Mouse (Mus musculus) midbrain, embryonic 16.5 days (tissue): Measurements from ENCODE around the gene Taf9. TPM values are rescaled to one million over a fixed set of nuclear protein-coding genes. Genes with fewer than 3 reads are reported as not detected.
A peak's percentile ranks its signal among the peaks of the same experiment; 100 is the strongest.

Source experiments
- ATAC-seq: fragments of 200-750 bp; cut with Nextera tagmentation; 2 replicates; pipeline ENCODE4 v1.8.0; 2017; ENCODE audit warnings: moderate TSS enrichment
- H3K27ac ChIP-seq: fragments of 300-500 bp; sonication (generic); 2 replicates; pipeline ENCODE4 v1.5.1; 2014; ENCODE audit warnings: mild to moderate bottlenecking, low read length, mixed read lengths
- H3K27me3 ChIP-seq: fragments of 300-500 bp; sonication (generic); 2 replicates; pipeline ENCODE4 v1.6.1; 2014; ENCODE audit warnings: low read depth, low read length, mixed read lengths; ENCODE audit not compliant: control insufficient read depth, insufficient read depth
- H3K36me3 ChIP-seq: fragments of 300-500 bp; sonication (generic); 2 replicates; pipeline ENCODE4 v1.6.1; 2014; ENCODE audit warnings: mild to moderate bottlenecking, low read length, moderate library complexity, mixed read lengths; ENCODE audit not compliant: control insufficient read depth, insufficient read depth
- H3K4me1 ChIP-seq: fragments of 300-500 bp; sonication (generic); 2 replicates; pipeline ENCODE4 v1.6.1; 2014; ENCODE audit warnings: mild to moderate bottlenecking, low read length, mixed read lengths; ENCODE audit not compliant: control insufficient read depth, insufficient read depth
- H3K4me2 ChIP-seq: fragments of 300-500 bp; sonication (generic); 2 replicates; pipeline ENCODE4 v1.6.1; 2014; ENCODE audit warnings: mild to moderate bottlenecking, low read length, mixed read lengths
- H3K4me3 ChIP-seq: fragments of 300-500 bp; sonication (generic); 2 replicates; pipeline ENCODE4 v1.5.1; 2014; ENCODE audit warnings: low read depth, mild to moderate bottlenecking, low read length, moderate library complexity, mixed read lengths
- H3K9ac ChIP-seq: fragments of 300-500 bp; sonication (generic); 2 replicates; pipeline ENCODE4 v1.6.1; 2014; ENCODE audit warnings: low read depth, low read length, mixed read lengths
- H3K9me3 ChIP-seq: fragments of 300-500 bp; sonication (generic); replicated peaks from 2 replicates; pipeline ENCODE4 v1.6.1; 2014; ENCODE audit warnings: mild to moderate bottlenecking, low read length, mixed read lengths; ENCODE audit not compliant: control insufficient read depth, poor library complexity, severe bottlenecking
- WGBS: fragments of 180-500 bp; shearing (Covaris S2); extraction: QIAGEN DNeasy Blood & Tissue Kit; methylation state at CpG from one replicate; pipeline ENCODE4 v1.1.7; 2014; 5-methylcytosine and 5-hydroxymethylcytosine counted together
- polyA plus RNA-seq: library from polyadenylated mRNA; unstranded; fragments of >200 nt; fragmentation: Nextera tagmentation; extraction: Ambion mirVana; gene quantifications from 2 replicates; pipeline ENCODE4 v1.2.1, GENCODE M21; 2015

Taf9 gene
- polyA plus RNA-seq, 1 experiment from 2014 or later, result 36.6 TPM

DNA sequence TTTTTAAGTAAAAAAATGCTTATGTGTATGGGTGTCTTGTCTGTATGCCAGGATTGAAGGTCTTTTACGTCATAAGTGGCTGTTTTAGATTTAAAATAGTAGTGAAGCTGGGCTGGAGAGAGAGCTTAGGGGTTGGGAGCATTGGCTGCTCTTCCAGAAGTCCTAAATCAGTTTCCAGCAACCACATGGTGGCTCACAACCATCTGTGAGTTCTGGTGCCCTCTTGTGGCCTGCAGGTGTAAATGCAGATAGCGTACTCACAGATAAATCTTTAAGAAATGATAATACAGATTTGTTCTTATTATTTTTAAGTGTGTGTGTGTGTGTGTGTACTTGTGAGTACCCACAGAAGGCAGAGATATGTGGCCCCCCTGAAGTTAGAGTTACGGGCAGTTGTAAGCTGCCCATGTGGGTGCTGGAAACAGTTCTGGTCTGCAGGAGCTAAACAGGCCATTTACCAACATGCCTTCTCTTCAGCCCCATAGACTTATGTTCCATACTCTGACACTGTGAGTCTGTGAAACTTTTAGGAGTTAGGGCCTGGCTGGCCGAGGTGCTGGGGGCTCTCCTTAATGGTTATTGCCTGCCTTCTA is 8.6 kb downstream of the Taf9 start:
- H3K27me3 ChIP-seq, result no peaks in the 10 kb centered on the region
- H3K27ac ChIP-seq, result no peak overlapping the region
- WGBS, result 54% methylated on average over 4 of the region's 4 CpGs
- 0 out of 2 replicates have a peak, but pooled peaks have one; percentile 54 for ATAC-seq
- H3K4me1 ChIP-seq, result no peaks in the 10 kb centered on the region
- no peaks in the 10 kb centered on the region for H3K9me3 ChIP-seq
- H3K4me2 ChIP-seq, result no peak overlapping the region
- H3K9ac ChIP-seq, result no peak overlapping the region
- H3K4me3 ChIP-seq, result no peak overlapping the region
- 0 out of 2 replicates have a peak, but pooled peaks cover 3% of the 10 kb centered on the region for H3K36me3 ChIP-seq

DNA sequence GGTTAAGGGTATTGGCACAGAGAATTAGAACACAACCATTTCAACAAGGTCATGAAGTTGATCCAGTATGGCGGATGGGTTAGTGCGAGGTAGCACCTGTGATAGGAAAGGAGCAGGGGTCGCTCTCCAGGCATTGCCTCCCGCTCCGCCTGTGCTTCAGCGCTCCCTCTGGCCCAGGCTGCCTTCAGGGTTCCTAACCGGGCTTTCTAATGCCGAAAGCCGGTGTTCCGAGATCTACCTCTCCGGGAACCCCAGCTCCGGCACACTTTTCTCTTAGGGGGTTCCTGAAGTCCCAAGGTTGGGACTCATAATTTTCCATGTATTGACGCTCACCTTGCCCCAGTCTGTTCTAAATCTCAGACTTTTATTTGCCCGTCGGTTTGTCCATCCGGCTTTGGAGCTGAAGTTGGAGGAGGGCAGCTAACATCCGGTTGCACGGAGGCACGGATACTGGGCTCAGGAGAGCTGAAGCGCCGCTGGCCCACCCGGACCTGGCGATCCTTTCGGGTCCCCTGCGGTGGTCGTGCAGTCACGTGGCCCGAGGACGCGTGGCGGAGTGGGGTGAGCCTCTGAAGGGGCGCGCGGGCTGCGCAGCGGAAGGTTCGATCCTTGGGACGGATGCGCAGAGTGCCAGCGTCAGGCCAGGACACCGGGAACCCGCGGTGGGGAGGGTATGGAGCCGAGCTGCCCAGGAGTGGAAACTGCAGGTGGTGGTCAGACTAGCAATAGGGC is 18.1 kb downstream of the Taf9 start, which contains the start of gene Ccdc125:
Gene Ccdc125, plus strand, starts transcription at position 427 of the 732 bp plus-strand sequence.
- Histone ChIP-seq H3K9me3 (no peaks in the 10 kb centered on the region), H3K9ac (peak within 1 kb of the TSS; percentile 63), H3K4me1 (no peaks in the 10 kb centered on the region), H3K36me3 (peaks cover 11% of the 10 kb centered on the region), H3K4me2 (peak within 1 kb of the TSS; percentile 77), H3K27me3 (no peaks in the 10 kb centered on the region), H3K4me3 (peak within 1 kb of the TSS; percentile 44), H3K27ac (no peak within 1 kb of the TSS)
- peak; percentile 70; the same call in 1 of the 2 replicates for ATAC-seq
- WGBS, result under 1% methylated on average over 44 of the region's 44 CpGs

DNA sequence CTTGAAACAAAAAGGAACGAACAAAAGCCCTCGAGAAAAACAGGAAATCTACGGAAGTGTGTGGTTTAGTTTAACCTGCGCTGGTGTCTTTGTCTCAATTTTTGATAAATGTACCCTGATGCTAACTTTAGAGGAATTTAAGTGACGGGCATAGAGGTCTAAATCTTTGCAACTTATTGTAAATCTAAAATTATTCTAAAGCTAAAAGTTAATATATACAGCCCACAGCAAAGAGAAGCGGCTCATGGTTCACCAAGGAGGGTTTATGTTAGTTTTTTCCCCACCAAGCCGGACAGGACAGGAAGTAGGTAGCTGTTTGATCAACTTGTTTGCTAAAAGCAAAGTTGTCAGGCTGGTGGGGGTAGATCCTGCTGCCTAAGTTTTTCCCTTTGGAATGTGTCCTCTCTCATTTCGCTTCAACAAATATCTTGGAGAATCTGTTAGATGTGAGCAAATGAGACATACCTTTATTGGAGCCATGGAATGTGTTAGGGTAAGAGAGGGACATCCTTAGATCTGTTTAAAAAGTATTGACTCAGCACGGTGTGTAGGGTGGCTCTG is 18.9 kb downstream of the Taf9 start:
- no peaks in the 10 kb centered on the region for H3K27me3 ChIP-seq
- H3K4me1 ChIP-seq, result no peaks in the 10 kb centered on the region
- peak overlapping the region; percentile 77 for H3K4me2 ChIP-seq
- no peaks in the 10 kb centered on the region for H3K9me3 ChIP-seq
- ATAC-seq, result no peak
- peaks cover 11% of the 10 kb centered on the region for H3K36me3 ChIP-seq
- no peak overlapping the region for H3K9ac ChIP-seq
- WGBS, result 67% methylated on average over 9 of the region's 9 CpGs
- peak overlapping the region; percentile 44; the same call in 1 of the 2 replicates for H3K4me3 ChIP-seq
- H3K27ac ChIP-seq, result no peak overlapping the region

DNA sequence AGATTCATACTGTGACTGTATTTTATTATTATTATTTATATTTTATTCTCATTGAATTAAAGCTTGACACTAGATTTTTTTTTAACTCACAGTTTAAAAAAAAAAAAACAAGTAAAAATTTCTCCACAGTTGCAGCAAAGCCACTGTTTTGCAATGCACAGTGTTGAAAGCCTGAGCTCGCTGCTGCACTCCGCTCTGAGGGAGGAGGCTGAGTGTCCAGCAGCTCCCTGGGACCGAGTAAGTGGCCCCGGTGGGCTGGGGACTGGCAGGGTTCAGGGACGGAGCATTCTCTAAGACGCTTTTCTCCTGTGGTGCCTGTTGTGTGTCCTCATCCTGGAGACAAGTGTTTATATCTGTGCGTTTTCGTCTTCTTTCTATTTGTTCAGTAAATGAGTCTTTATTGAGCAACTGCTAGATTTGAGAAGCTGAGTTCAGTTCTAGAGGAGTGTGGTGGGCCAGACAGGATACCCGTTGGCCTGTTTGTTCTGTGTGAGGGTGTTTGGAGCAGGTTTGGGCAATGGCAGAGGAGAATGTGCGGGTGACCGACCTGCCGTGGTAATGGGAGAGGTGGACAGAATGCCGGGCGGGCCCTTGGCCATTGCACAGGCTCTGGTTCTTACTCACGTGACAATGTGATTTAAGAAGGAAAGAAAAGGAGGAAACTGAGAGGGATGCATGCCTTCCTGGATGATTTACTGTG is 24.7 kb downstream of the Taf9 start:
- no peaks in the 10 kb centered on the region for H3K9me3 ChIP-seq
- H3K27me3 ChIP-seq, result no peaks in the 10 kb centered on the region
- 90% methylated on average over 15 of the region's 15 CpGs for WGBS

DNA sequence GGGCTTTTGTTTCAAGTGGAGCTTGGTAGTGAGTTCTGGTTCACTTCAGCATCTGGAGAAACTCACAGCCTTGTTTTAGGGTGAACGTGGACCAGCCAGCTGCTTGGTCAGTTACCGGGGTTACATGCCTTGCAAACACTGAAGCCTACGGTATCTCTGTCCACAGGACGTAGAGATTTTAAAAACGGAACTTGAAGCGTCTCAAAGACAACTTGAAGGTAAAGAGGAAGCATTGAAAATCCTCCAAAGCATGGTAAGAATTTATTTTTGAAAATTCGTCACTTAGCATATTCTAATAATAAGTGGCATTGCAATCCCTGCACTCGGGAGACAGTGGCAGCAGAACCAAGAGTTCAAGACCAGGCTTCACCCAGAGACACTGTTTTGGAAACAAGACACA is 30.2 kb downstream of the Taf9 start:
- no peaks in the 10 kb centered on the region for H3K9me3 ChIP-seq
- H3K36me3 ChIP-seq, result no peaks in the 10 kb centered on the region
- no peak overlapping the region for H3K4me3 ChIP-seq
- WGBS, result 89% methylated on average over 8 of the region's 8 CpGs
- no peaks in the 10 kb centered on the region for H3K4me1 ChIP-seq
- H3K27me3 ChIP-seq, result no peaks in the 10 kb centered on the region
- H3K4me2 ChIP-seq, result no peak overlapping the region
- H3K9ac ChIP-seq, result no peak overlapping the region
- no peak for ATAC-seq
- no peak overlapping the region for H3K27ac ChIP-seq

More for the DNA sequence above, 24.7 kb downstream of the Taf9 start:
- Histone ChIP-seq H3K4me1 (no peaks in the 10 kb centered on the region), H3K4me2 (no peak overlapping the region), H3K27ac (no peak overlapping the region), H3K9ac (no peak overlapping the region), H3K4me3 (no peak overlapping the region), H3K36me3 (no peaks in the 10 kb centered on the region)
- no peak for ATAC-seq

DNA sequence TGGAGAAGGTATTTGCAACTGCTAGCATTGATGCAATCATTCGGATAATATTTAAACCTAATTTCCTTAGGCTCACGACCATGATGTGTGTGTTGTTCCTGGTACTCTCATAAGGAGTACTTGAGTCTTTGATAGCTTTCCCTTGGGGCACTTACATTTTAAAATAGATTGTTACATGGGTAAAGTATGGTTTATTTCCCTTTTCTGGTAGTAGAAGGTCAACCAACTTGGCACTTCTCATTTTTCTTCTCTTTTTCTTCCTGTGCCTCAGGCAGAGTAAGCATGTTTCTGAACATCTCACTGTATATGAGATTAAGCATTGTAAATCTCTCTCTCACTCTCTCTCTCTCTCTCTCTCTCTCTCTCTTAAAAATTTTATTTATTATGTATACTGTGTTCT is 31.5 kb downstream of the Taf9 start:
- H3K4me1 ChIP-seq, result no peaks in the 10 kb centered on the region
- H3K27me3 ChIP-seq, result no peaks in the 10 kb centered on the region
- H3K4me3 ChIP-seq, result no peak overlapping the region
- WGBS, result 87% methylated on average over 2 of the region's 2 CpGs
- H3K36me3 ChIP-seq, result no peaks in the 10 kb centered on the region
- H3K9me3 ChIP-seq, result no peaks in the 10 kb centered on the region
- no peak overlapping the region for H3K4me2 ChIP-seq
- no peak overlapping the region for H3K27ac ChIP-seq
- no peak overlapping the region for H3K9ac ChIP-seq
- no peak for ATAC-seq

DNA sequence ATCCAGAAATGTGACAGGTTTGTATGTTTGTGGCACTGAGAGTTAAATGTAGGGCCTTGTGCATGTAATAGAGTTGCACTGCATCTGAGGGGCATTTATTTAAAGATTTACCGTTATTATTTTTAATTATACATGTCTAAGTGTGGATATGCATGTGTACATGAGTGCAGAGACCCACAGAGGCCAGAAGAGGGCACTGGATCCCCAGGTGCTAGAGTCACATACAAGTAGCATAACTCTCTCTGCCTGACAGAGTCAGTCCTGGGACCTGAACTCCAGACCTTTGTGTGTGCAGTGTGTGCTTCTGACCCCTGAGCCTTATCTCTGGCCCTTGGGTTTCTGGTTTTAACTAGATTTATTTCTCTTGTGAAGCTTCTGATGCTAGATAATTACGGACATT is 33.0 kb downstream of the Taf9 start:
- WGBS, result 82% methylated on average over 2 of the region's 2 CpGs
- no peak for ATAC-seq
- no peak overlapping the region for H3K9ac ChIP-seq

DNA sequence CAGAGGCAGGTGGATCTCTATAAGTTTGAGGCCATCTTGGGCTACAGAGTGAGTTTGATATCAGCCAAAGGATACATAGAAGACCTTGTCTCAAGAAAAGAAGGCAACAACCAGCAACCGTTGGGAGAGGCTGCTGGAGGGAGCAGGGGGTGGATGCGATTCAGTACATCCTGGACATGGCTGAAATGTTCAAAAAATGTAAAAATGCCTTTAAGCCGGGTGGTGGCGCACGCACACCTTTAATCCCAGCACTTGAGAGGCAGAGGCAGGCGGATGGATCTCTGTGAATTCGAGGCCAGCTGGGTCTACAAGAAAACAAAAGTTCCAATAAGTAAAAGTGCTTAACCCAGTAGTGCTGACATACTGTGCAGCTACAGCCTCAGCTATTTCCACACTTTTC is 36.1 kb downstream of the Taf9 start:
- WGBS, result 71% methylated on average over 7 of the region's 7 CpGs
- H3K36me3 ChIP-seq, result no peaks in the 10 kb centered on the region
- H3K9me3 ChIP-seq, result no peaks in the 10 kb centered on the region
- no peaks in the 10 kb centered on the region for H3K27me3 ChIP-seq
- H3K4me1 ChIP-seq, result no peaks in the 10 kb centered on the region
- no peak overlapping the region for H3K4me3 ChIP-seq
- H3K4me2 ChIP-seq, result no peak overlapping the region
- ATAC-seq, result no peak
- H3K9ac ChIP-seq, result no peak overlapping the region
- H3K27ac ChIP-seq, result no peak overlapping the region

More for the DNA sequence above, 33.0 kb downstream of the Taf9 start:
- Histone ChIP-seq H3K36me3 (no peaks in the 10 kb centered on the region), H3K9me3 (no peaks in the 10 kb centered on the region), H3K27ac (no peak overlapping the region), H3K27me3 (no peaks in the 10 kb centered on the region), H3K4me1 (no peaks in the 10 kb centered on the region), H3K4me3 (no peak overlapping the region), H3K4me2 (no peak overlapping the region)
